Mouse (Mus musculus) MEL (cell line): ENCODE measurements around the gene Parpbp. TPM values are rescaled to one million over a fixed set of nuclear protein-coding genes. Genes with fewer than 3 reads are reported as not detected.
A peak's percentile ranks its signal among the peaks of the same experiment; 100 is the strongest.

ENCODE experiments used
- DNase-seq: peaks from one replicate; pipeline ENCODE4 v3.0.0; 2011; ENCODE audit warnings: low read depth, low spot score
- H3K27ac ChIP-seq: 2 replicates; pipeline ENCODE4 v1.5.1; 2012; ENCODE audit warnings: low read depth, mild to moderate bottlenecking, control low read depth, low read length, moderate library complexity; ENCODE audit not compliant: control insufficient read depth
- H3K27me3 ChIP-seq, 2 experiments: fragments of 150-350 bp in 1 of 2; sonication (generic) in 1 of 2; 2 replicates each; pipeline ENCODE4 v1.6.1; 2012; ENCODE audit warnings: low read length in 2 of 2, mild to moderate bottlenecking in 2 of 2, improper control_type of control experiment in 1 of 2, moderate library complexity in 1 of 2; ENCODE audit not compliant: insufficient read depth in 2 of 2, control insufficient read depth in 1 of 2
- H3K36me3 ChIP-seq, 2 experiments: 2 replicates each; pipeline ENCODE4 v1.6.1; 2012 to 2014; ENCODE audit warnings: low read length in 2 of 2, improper control_type of control experiment in 1 of 2, inconsistent platforms in 1 of 2, mild to moderate bottlenecking in 1 of 2; ENCODE audit not compliant: insufficient read depth in 2 of 2, control insufficient read depth in 1 of 2
- H3K4me1 ChIP-seq, 2 experiments: fragments of 150-350 bp in 1 of 2; sonication (generic) in 1 of 2; 2 replicates each; pipeline ENCODE4 v1.6.1; 2012; ENCODE audit warnings: low read length in 2 of 2, improper control_type of control experiment in 1 of 2, mild to moderate bottlenecking in 1 of 2; ENCODE audit not compliant: insufficient read depth in 2 of 2, control insufficient read depth in 1 of 2
- H3K4me3 ChIP-seq, 2 experiments: fragments of 150-350 bp in 1 of 2; sonication (generic) in 1 of 2; 2 replicates each; pipeline ENCODE4 v1.5.1; 2012; ENCODE audit warnings: low read depth in 2 of 2, low read length in 2 of 2, mild to moderate bottlenecking in 2 of 2, moderate library complexity in 2 of 2, control low read depth in 1 of 2, improper control_type of control experiment in 1 of 2; ENCODE audit not compliant: control insufficient read depth in 1 of 2, insufficient read depth in 1 of 2
- H3K79me2 ChIP-seq: 2 replicates; pipeline ENCODE4 v1.6.1; 2012; ENCODE audit warnings: mild to moderate bottlenecking, low read length, moderate library complexity; ENCODE audit not compliant: control insufficient read depth, poor library complexity, insufficient read depth
- H3K9ac ChIP-seq: 2 replicates; pipeline ENCODE4 v1.6.1; 2012; ENCODE audit warnings: low read depth, mild to moderate bottlenecking, control low read depth, low read length, moderate library complexity; ENCODE audit not compliant: control insufficient read depth, poor library complexity, severe bottlenecking
- H3K9me3 ChIP-seq: fragments of 150-350 bp; sonication (generic); replicated peaks from 2 replicates; pipeline ENCODE4 v1.6.1; 2012; ENCODE audit warnings: mild to moderate bottlenecking, low read length, improper control_type of control experiment, moderate library complexity; ENCODE audit not compliant: insufficient read depth
- BHLHE40 ChIP-seq: IDR thresholded peaks from 2 replicates; pipeline ENCODE4 v1.6.1; 2012; ENCODE audit warnings: low read depth, mild to moderate bottlenecking, inconsistent platforms, low read length, improper control_type of control experiment, borderline replicate concordance
- CTCF ChIP-seq, 3 experiments: IDR thresholded peaks in 2 of 3; conservative IDR thresholded peaks in 1 of 3; 2 replicates each; pipeline ENCODE4 v1.5.1; 2011 to 2012; ENCODE audit warnings: low read length in 3 of 3, low read depth in 2 of 3, mild to moderate bottlenecking in 2 of 3, improper control_type of control experiment in 1 of 3, inconsistent platforms in 1 of 3, mixed read lengths in 1 of 3, moderate library complexity in 1 of 3; ENCODE audit not compliant: control insufficient read depth in 1 of 3, insufficient read depth in 1 of 3, poor library complexity in 1 of 3, severe bottlenecking in 1 of 3
- MAFK ChIP-seq: IDR thresholded peaks from 2 replicates; pipeline ENCODE4 v1.6.1; 2011; ENCODE audit warnings: low read depth, mild to moderate bottlenecking, low read length, improper control_type of control experiment, borderline replicate concordance
- MAX ChIP-seq: IDR thresholded peaks from 2 replicates; pipeline ENCODE4 v1.6.1; 2011; ENCODE audit warnings: low read length, improper control_type of control experiment
- MAZ ChIP-seq: IDR thresholded peaks from 2 replicates; pipeline ENCODE4 v1.6.1; 2012; ENCODE audit warnings: low read depth, mild to moderate bottlenecking, inconsistent platforms, low read length, improper control_type of control experiment
- MEF2A ChIP-seq: IDR thresholded peaks from 2 replicates; pipeline ENCODE4 v1.6.1; 2014; ENCODE audit warnings: low read depth, mild to moderate bottlenecking, inconsistent platforms, low read length, improper control_type of control experiment; ENCODE audit not compliant: poor library complexity, insufficient replicate concordance, severe bottlenecking; ENCODE audit errors: extremely low read depth
- MYC ChIP-seq: IDR thresholded peaks from 2 replicates; pipeline ENCODE4 v1.6.1; 2011; ENCODE audit warnings: low read depth, mild to moderate bottlenecking, low read length, improper control_type of control experiment, moderate library complexity
- NELFE ChIP-seq: IDR thresholded peaks from 2 replicates; pipeline ENCODE4 v1.6.1; 2011; ENCODE audit warnings: low read depth, low read length, improper control_type of control experiment
- POLR2AphosphoS2 ChIP-seq: IDR thresholded peaks from 2 replicates; pipeline ENCODE4 v1.6.1; 2011; ENCODE audit warnings: low read length, improper control_type of control experiment
- SMC3 ChIP-seq: IDR thresholded peaks from 2 replicates; pipeline ENCODE4 v1.6.1; 2011; ENCODE audit warnings: low read depth, low read length, improper control_type of control experiment
- USF1 ChIP-seq: IDR thresholded peaks from 2 replicates; pipeline ENCODE4 v1.6.1; 2014; ENCODE audit warnings: low read depth, mild to moderate bottlenecking, inconsistent platforms, low read length, improper control_type of control experiment, moderate library complexity
- polyA plus RNA-seq, 2 experiments: library from polyadenylated mRNA; stranded (reverse) in 1 of 2; unstranded in 1 of 2; fragments of >175 nt in 1 of 2; fragments of >200 nt in 1 of 2; gene quantifications; 2 replicates each; pipeline versions ENCODE4 v1.2.1 to v1.2.4; 2012; ENCODE audit warnings: low replicate concordance in 2 of 2, low read depth in 1 of 2; ENCODE audit not compliant: insufficient read length in 2 of 2, insufficient read depth in 1 of 2, missing spikeins in 1 of 2
- total RNA-seq: library from RNA; depleted of rRNA; stranded (reverse); fragments of 300-350 nt; gene quantifications from 2 replicates; pipeline ENCODE4 v1.2.3, GENCODE M21; 2012

The Parpbp gene
- total and polyA plus RNA-seq, 3 experiments = 14.6 to 17.6 TPM; not detected in 1

DNA sequence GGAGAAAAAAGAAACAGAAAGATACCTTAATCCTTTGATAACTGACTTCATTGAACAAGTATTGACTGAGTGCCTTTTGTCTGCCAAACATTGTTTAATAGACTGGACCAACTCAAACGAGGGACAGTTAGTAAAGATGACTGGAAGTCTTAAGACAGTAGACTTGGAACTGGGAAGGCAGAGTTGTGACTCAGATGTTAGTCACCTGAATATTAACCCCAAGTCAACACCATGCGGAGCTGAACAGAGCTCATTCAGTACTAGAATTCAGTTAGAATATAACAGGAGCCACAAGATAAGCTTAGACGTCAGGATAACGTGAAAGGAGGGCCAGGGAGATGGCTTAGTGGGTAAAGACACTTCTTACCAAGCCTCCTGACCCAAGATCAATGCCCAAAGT lies 3.6 kb upstream of the Parpbp start:
- TF ChIP-seq NELFE (no peak), POLR2AphosphoS2 (0 out of 2 replicates have a peak, but pooled peaks have one; percentile 20)
- no peak overlapping the region for H3K9ac ChIP-seq
- H3K36me3 ChIP-seq = peaks cover 17 to 19% of the 10 kb centered on the region in 2 experiments
- no peaks in the 10 kb centered on the region for H3K27me3 ChIP-seq
- no peak overlapping the region for H3K27ac ChIP-seq
- H3K4me1 ChIP-seq = peaks cover 2 to 6% of the 10 kb centered on the region in 2 experiments; a peak in 3 of 4 replicates
- H3K79me2 ChIP-seq = peaks cover 23% of the 10 kb centered on the region
- DNase-seq = no peak
- no peaks in the 10 kb centered on the region for H3K9me3 ChIP-seq
- no peak overlapping the region for H3K4me3 ChIP-seq

DNA sequence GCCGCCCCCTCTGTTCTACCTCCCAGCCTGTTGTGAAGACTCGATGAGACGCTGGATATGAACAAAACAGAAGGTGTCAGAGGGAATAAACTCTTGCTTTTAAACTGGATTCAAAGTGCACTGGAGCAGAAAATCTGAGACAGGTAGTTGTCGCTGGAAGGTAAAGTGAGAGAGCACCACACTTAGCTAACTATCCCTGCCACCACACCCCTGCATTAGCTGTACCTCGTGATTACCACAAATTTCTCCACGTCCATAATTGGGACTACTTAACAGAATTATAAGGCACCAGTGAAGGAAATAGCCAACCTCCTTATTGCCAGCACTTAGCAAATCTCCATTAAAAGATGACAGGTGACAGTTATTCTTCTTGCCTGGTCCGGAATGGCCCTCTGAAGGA lies 554 bp downstream of the Parpbp start:
- Histone ChIP-seq H3K4me1 (peaks cover 2 to 11% of the 10 kb centered on the region in 2 experiments; a peak in 3 of 4 replicates), H3K27ac (peak overlapping the region; percentile 35; the same call in 1 of the 2 replicates), H3K79me2 (peaks cover 28% of the 10 kb centered on the region), H3K9ac (peak overlapping the region; percentile 95), H3K36me3 (peaks cover 8 to 21% of the 10 kb centered on the region in 2 experiments), H3K4me3 (peak overlapping the region; percentile 82 to 99), H3K27me3 (no peaks in the 10 kb centered on the region), H3K9me3 (no peaks in the 10 kb centered on the region)
- TF ChIP-seq MEF2A = no peak
- DNase-seq = no peak

DNA sequence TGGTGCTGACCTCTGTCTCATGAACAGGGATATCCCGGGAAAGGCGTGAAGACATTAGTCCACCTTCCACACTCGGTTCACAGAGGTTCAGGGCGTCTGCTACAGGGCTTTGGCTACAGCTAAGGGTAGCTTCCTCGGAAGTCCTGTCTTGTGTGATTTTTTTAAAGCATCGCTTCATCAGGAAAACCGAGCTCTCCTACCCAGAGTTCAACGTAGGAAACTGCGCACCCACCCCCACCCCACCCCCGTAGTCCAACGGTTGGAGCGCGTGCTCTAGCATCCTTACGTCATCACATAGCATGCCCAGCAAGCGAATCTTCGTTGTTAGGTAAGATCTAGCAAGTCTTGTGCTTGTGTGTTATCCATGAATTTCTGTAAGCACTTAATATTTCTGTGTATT lies 11.1 kb downstream of the Parpbp start:
- H3K27ac ChIP-seq = no peak overlapping the region
- TF ChIP-seq MAZ (no peak), MAX (no peak), USF1 (no peak), MAFK (no peak), BHLHE40 (no peak)
- no peaks in the 10 kb centered on the region for H3K9me3 ChIP-seq
- H3K4me3 ChIP-seq = no peak overlapping the region
- peaks cover 0 to 3% of the 10 kb centered on the region in 2 experiments; a peak in 1 of 4 replicates for H3K36me3 ChIP-seq
- H3K4me1 ChIP-seq = no peaks in the 10 kb centered on the region
- DNase-seq = no peak
- H3K9ac ChIP-seq = no peak overlapping the region
- no peaks in the 10 kb centered on the region for H3K79me2 ChIP-seq
- H3K27me3 ChIP-seq = no peaks in the 10 kb centered on the region

DNA sequence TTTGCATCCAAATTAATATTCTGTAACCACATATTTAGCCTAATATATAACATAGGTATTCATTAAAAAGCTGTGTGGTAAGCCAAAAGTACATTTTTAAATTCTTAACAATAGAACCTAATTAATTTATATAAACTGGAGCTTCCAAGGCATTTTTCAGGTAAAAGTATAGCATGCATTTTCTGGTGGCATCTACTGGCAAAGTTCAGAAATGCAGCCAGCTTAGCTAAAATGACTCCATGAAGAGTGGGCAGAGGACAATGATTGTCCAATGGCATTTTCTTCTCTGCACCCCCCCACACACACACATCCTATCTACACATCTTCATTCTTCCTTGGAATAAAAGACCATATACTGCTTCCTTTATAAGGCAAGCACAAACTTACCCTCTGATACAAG lies 27.0 kb downstream of the Parpbp start:
- no peak for DNase-seq
- TF ChIP-seq MYC (no peak), CTCF (IDR thresholded peaks at IDR 0.05 in 2 of 3, conservative IDR thresholded peaks at IDR 0.05 in 1 of 3; ENCODE audit: control insufficient read depth in 1 of 3, insufficient read depth in 1 of 3, low read depth in 2 of 3, low read length in 3 of 3, poor library complexity in 1 of 3, severe bottlenecking in 1 of 3) (0 out of 6 replicates have a peak, but pooled peaks of 1 of the 3 experiments have one; percentile 2), SMC3 (peak; percentile 10; the same call in 1 of the 2 replicates)
- no peaks in the 10 kb centered on the region for H3K79me2 ChIP-seq
- H3K4me3 ChIP-seq = no peak overlapping the region
- H3K9me3 ChIP-seq = no peaks in the 10 kb centered on the region
- H3K27me3 ChIP-seq = no peaks in the 10 kb centered on the region
- H3K36me3 ChIP-seq = no peaks in the 10 kb centered on the region; a peak in 1 of 4 replicates
- no peak overlapping the region for H3K9ac ChIP-seq
- H3K27ac ChIP-seq = no peak overlapping the region
- no peaks in the 10 kb centered on the region for H3K4me1 ChIP-seq
